Mouse (Mus musculus) forebrain, embryonic 16.5 days (tissue): Measurements from ENCODE around the gene Xrcc6. TPM values are rescaled to one million over a fixed set of nuclear protein-coding genes. Genes with fewer than 3 reads are reported as not detected.
"Not testable (repeated sequence)": the region's sequence is repeated elsewhere in the genome, so short reads cannot be mapped to it uniquely, and the experiment has no call there.

Experiments
- ATAC-seq: fragments of 200-750 bp; cut with Nextera tagmentation; 2 replicates; pipeline ENCODE4 v1.8.0; 2017; ENCODE audit warnings: mild to moderate bottlenecking, moderate library complexity
- H3K27ac ChIP-seq: fragments of 300-500 bp; sonication (generic); 2 replicates; pipeline ENCODE4 v1.5.1; 2014; ENCODE audit warnings: low read length, control low read depth
- H3K27me3 ChIP-seq: fragments of 300-500 bp; sonication (generic); replicated peaks from 2 replicates; pipeline ENCODE4 v1.6.1; 2014; ENCODE audit warnings: low read length; ENCODE audit not compliant: control insufficient read depth, insufficient read depth
- H3K36me3 ChIP-seq: fragments of 300-500 bp; sonication (generic); 2 replicates; pipeline ENCODE4 v1.6.1; 2014; ENCODE audit not compliant: control insufficient read depth, insufficient read depth
- H3K4me1 ChIP-seq: fragments of 300-500 bp; sonication (generic); replicated peaks from 2 replicates; pipeline ENCODE4 v1.6.1; 2014; ENCODE audit warnings: low read length; ENCODE audit not compliant: control insufficient read depth, insufficient read depth
- H3K4me2 ChIP-seq: fragments of 300-500 bp; sonication (generic); 2 replicates; pipeline ENCODE4 v1.6.1; 2014; ENCODE audit warnings: mild to moderate bottlenecking, low read length, control low read depth
- H3K4me3 ChIP-seq: fragments of 300-500 bp; sonication (generic); replicated peaks from 2 replicates; pipeline ENCODE4 v1.5.1; 2014; ENCODE audit warnings: mild to moderate bottlenecking, low read length, control low read depth
- H3K9ac ChIP-seq: fragments of 300-500 bp; sonication (generic); replicated peaks from 2 replicates; pipeline ENCODE4 v1.6.1; 2014; ENCODE audit warnings: low read depth, low read length, control low read depth
- H3K9me3 ChIP-seq: fragments of 300-500 bp; sonication (generic); 2 replicates; pipeline ENCODE4 v1.6.1; 2016; ENCODE audit warnings: low read length; ENCODE audit not compliant: control insufficient read depth
- WGBS: fragments of 180-500 bp; shearing (Covaris S2); extraction: QIAGEN DNeasy Blood & Tissue Kit; methylation state at CpG from one replicate; pipeline ENCODE4 v1.1.7; 2014; 5-methylcytosine and 5-hydroxymethylcytosine counted together
- polyA plus RNA-seq: library from polyadenylated mRNA; unstranded; fragments of >200 nt; fragmentation: Nextera tagmentation; extraction: Ambion mirVana; gene quantifications from 2 replicates; pipeline ENCODE4 v1.2.1, GENCODE M21; 2015

The Xrcc6 gene
- polyA plus RNA-seq, 1 experiment from 2014 or later: 63.1 TPM

DNA sequence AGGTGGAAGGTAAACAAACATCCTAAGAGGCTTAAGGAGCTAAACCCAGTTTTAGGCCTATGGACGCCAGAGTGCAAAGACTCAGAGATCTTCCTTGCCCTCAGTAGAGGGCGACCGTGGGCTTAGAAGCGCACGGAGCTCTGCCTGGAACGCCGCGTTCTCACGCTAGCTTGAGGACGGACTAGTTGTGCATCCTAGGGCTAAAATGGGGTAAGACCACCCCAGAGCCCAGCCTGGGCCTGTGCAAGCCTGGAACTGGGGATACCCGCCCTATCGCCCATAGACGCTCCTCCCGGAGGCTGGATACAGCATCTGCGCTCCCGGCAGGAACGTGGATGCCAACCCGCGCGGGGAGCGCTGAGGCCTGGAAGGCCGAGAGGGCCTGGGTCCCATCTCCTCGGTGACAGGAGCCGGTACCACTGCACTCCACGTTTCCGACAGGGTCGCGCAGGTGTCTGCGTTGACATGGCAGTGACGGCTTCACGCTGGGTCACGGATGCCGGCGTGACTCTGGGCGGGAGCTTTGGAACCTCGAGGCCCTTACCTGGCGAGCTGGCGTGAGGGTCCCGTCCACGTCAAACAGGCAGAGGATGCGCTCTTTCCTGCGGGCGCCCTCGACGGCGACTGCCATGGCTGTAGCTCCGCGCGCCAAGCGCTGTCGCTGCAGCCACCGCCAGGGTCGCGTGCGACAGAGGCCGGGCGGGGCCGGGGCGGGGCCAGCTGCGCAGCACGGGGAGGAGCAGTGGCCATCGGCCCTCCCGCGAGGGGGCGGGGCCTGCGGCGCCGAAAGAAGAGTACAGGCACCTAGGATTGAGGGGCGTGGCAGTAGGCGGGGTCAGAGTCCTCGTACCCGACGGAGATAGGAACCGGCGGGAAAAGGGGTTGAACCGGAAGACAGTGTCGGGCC is 27.2 kb upstream of the Xrcc6 start, which contains the start of gene Pmm1:
TSS of gene Pmm1 (minus strand) at position 760 of the 907 bp plus-strand sequence.
- Histone ChIP-seq H3K4me1 (peaks cover 12% of the 10 kb centered on the region), H3K27ac (peak within 1 kb of the TSS; percentile 89), H3K4me3 (peak within 1 kb of the TSS; percentile 60), H3K9ac (peak within 1 kb of the TSS; percentile 73), H3K36me3 (no peaks in the 10 kb centered on the region; the same call in 1 of the 2 replicates), H3K4me2 (peak within 1 kb of the TSS; percentile 90), H3K27me3 (no peaks in the 10 kb centered on the region), H3K9me3 (no peaks in the 10 kb centered on the region)
- WGBS: under 1% methylated on average over 74 of the region's 77 CpGs
- ATAC-seq: peak; percentile 97

DNA sequence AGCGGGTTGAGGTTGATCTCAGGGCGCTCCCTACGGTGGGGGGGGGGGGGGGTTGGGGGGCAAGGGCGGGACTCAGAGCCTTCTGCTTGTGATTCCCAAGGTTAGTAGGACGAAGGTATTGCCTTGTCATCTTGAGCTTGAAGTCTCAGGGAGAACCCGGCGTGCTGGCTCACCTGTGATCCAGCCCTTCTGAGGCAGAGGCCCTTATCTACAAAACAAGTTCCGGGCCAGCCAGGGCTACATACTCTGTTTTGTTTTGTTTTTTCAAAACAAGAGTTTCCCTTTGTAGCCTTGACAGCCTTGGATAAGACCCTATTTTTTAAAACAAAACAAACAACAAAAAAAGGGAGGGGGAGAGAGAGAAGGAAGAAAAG is 26.6 kb upstream of the Xrcc6 start:
- no peaks in the 10 kb centered on the region for H3K9me3 ChIP-seq
- H3K36me3 ChIP-seq: no peaks in the 10 kb centered on the region
- no peaks in the 10 kb centered on the region for H3K27me3 ChIP-seq
- H3K4me1 ChIP-seq: peaks cover 12% of the 10 kb centered on the region
- H3K4me3 ChIP-seq: peak overlapping the region; percentile 60
- peak overlapping the region; percentile 90 for H3K4me2 ChIP-seq
- no peak for ATAC-seq
- under 1% methylated on average over 8 of the region's 8 CpGs for WGBS
- H3K27ac ChIP-seq: 0 out of 2 replicates have a peak overlapping the region, but pooled peaks have one; percentile 3
- peak overlapping the region; percentile 12; the same call in 1 of the 2 replicates for H3K9ac ChIP-seq

DNA sequence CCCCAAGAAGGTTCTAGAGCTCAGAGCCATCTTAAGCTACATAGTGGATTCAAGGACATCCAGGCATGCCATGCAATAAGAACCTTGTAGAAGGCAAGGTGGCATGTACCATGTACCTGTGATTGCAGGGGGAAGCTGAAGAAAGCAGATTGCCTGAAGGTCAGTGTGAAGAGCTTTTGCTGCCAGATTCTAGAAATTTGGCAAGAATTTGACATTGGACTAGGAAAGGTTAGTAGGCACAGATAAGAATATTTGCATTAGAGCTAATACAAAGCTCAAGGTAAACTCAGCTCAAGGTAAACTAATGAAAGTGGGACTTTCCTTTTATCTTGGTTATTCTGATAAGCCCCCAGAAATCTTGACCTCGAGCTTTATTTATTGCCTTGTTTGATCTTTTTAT is 23.4 kb upstream of the Xrcc6 start:
- no peaks in the 10 kb centered on the region for H3K27me3 ChIP-seq
- no peak overlapping the region for H3K4me2 ChIP-seq
- no peak overlapping the region for H3K27ac ChIP-seq
- no peak overlapping the region for H3K9ac ChIP-seq
- peaks cover 7% of the 10 kb centered on the region for H3K4me1 ChIP-seq
- no peak overlapping the region for H3K4me3 ChIP-seq
- no peaks in the 10 kb centered on the region for H3K9me3 ChIP-seq
- ATAC-seq: no peak
- H3K36me3 ChIP-seq: no peaks in the 10 kb centered on the region
- WGBS: 83% methylated on average over 1 of the region's 1 CpGs

DNA sequence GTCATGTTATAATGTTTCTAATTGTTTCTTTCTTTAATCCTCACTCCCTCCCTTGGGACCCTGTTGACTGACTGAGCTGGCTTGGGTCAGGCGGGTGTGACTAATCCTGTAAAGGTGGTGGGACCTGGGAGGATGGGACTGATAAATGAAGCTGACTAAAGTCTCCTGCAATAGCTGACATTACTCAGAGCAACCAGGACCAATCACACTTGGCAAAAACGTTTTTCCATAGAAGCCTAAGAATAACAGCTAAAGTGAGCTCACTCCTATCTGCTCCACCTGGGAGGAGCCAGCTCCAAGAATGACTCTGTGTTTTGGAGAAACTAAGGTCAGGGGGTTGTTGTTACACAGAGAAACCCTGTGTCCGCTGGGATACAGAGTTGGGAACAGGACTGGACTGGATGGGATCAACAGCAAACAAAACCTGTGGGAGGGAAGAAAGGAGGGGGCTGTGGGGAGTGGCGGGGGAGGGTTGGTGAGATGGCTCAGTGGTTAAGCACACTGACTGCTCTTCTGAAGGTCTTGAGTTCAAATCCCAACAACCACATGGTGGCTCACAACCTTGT is 22.6 kb upstream of the Xrcc6 start:
- Histone ChIP-seq H3K4me3 (no peak overlapping the region), H3K4me1 (no peaks in the 10 kb centered on the region; the same call in 1 of the 2 replicates), H3K9ac (no peak overlapping the region), H3K27ac (no peak overlapping the region), H3K27me3 (no peaks in the 10 kb centered on the region), H3K9me3 (no peaks in the 10 kb centered on the region), H3K36me3 (no peaks in the 10 kb centered on the region), H3K4me2 (no peak overlapping the region)
- ATAC-seq: no peak
- 61% methylated on average over 4 of the region's 4 CpGs for WGBS

DNA sequence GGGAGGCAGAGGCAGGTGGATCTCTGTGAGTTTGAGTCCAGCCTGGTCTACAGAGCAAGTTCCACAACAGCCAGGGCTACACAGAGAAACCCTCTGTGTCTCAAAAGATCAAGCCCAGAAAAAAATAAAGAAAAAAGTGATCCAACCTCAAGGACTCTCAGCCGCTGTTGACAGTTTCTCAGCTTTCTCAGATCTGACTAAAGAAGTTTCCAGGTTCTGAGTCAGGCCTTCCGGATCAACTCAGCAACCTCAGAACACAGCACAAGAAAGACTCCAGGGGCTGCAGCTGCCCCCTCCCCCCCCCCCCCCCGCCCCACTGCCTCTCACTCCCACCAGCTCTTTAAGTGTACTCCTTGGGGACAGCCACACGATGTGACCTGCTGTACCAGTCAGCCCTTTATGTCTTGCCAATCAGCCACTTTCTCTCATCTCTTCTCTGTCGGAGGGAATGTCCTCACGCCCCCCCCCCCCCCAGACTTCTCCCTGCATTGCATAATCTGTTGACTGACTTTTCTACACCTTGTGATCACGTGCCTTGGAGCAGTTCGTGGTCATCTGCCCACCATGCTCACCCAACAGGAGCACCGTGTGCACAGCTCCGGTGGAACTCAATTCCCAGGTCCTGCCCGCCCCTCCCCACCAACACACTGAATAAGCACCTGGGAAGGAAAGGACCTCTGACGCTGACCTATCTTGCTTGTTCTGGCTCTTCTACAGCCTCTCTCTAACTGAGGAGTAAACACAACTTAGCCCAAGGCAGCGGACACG is 21.4 kb upstream of the Xrcc6 start:
- no peak overlapping the region for H3K27ac ChIP-seq
- 80% methylated on average over 13 of the region's 14 CpGs for WGBS
- ATAC-seq: no peak
- H3K4me3 ChIP-seq: no peak overlapping the region
- no peaks in the 10 kb centered on the region for H3K9me3 ChIP-seq
- H3K36me3 ChIP-seq: no peaks in the 10 kb centered on the region
- no peaks in the 10 kb centered on the region for H3K27me3 ChIP-seq
- H3K9ac ChIP-seq: no peak overlapping the region
- no peaks in the 10 kb centered on the region for H3K4me1 ChIP-seq
- no peak overlapping the region for H3K4me2 ChIP-seq

DNA sequence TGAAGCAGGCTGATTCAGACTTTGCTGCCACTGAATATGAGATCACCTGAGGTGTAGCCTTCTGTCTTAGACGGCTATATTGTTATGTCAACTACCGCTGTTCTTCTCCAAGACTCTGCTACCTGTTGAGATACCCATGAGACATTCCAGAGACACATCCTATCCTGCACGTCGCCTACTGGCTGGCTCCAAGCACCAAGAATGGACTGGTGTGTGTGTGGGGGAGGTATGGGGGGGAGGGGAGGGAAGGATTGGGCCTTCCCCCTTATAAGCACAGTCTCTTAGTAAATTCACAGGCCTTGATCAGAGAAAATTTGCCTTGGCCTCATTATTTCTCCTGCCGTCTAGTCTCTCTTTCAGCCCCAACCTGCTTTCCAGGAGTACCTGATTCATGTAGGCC is 19.8 kb upstream of the Xrcc6 start:
- Histone ChIP-seq H3K27me3 (no peaks in the 10 kb centered on the region), H3K4me2 (no peak overlapping the region), H3K27ac (no peak overlapping the region), H3K4me3 (no peak overlapping the region), H3K9me3 (peaks cover 3% of the 10 kb centered on the region; the same call in 1 of the 2 replicates), H3K4me1 (no peaks in the 10 kb centered on the region), H3K9ac (no peak overlapping the region), H3K36me3 (no peaks in the 10 kb centered on the region)
- no peak for ATAC-seq
- 86% methylated on average over 5 of the region's 5 CpGs for WGBS

DNA sequence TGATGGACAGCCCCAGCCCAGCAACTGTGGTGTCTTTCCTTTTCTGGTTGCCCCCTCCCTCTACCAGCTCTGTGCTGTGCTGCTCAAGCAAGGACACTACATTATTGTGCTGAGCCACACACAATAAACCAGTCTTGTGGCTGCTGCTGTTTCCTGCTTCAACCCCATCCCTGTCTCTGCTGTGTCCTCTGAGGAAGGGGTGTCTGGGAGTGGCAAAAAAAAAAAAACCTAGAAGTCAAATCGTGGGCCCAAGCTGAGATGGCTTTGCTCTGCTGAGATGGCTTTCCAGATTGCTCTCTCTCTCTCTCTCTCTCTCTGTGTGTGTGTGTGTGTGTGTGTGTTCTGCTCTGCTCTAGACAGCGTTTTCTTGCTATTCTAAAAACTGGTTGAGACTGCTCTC is 19.2 kb upstream of the Xrcc6 start:
- no peak overlapping the region for H3K27ac ChIP-seq

DNA sequence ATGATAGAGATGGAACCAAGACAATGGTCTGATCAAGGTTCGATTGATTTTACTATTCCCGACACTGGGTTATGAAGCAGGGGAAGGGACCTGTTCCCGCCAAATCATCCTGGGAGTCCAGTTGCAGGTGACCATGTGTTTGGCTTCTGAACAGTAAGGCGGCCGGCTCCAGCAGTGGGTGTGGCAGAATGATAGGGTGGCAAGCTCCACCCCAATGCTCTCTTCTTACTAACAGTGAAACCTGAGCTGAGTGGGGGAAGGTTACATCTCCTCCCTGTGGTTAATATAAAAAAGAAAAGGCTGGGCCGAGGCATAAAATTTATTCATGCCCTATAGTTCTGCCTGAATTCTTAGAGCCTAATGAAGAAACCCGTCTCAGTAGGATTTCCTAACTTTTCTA is 18.5 kb upstream of the Xrcc6 start:
- H3K9me3 ChIP-seq: peaks cover 5% of the 10 kb centered on the region
- H3K4me1 ChIP-seq: no peaks in the 10 kb centered on the region
- no peaks in the 10 kb centered on the region for H3K27me3 ChIP-seq
- H3K27ac ChIP-seq: no peak overlapping the region
- no peak overlapping the region for H3K4me3 ChIP-seq
- no peak overlapping the region for H3K4me2 ChIP-seq
- no peaks in the 10 kb centered on the region for H3K36me3 ChIP-seq
- ATAC-seq: no peak
- WGBS: 68% methylated on average over 7 of the region's 7 CpGs
- no peak overlapping the region for H3K9ac ChIP-seq

More for the DNA sequence above, 19.2 kb upstream of the Xrcc6 start:
- Histone ChIP-seq H3K4me2 (no peak overlapping the region), H3K9ac (no peak overlapping the region), H3K36me3 (no peaks in the 10 kb centered on the region), H3K4me1 (no peaks in the 10 kb centered on the region), H3K9me3 (peaks cover 5% of the 10 kb centered on the region), H3K4me3 (no peak overlapping the region), H3K27me3 (no peaks in the 10 kb centered on the region)
- 79% methylated on average over 2 of the region's 2 CpGs for WGBS
- no peak for ATAC-seq

DNA sequence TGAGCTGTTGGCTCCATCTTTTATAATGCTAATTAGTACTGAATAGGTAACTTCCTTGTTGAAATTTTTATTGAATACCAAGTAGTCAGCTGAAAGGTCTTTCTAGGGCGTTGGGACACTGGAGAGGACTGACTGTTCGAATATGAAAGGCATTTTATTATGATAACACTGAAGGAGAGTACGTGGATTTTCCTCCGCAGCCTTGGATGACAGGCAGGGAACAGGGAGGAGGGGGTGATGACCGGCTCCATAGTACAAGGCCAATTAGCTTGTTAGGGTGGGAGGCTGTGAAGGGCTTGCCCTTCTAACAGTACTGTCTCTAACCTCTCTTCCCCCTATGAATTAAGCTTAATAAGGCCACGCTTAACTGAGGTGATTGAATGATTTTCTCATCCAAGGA is 18.0 kb upstream of the Xrcc6 start:
- H3K27ac ChIP-seq: not testable (repeated sequence)

More for the DNA sequence above, 18.0 kb upstream of the Xrcc6 start:
- H3K9me3 ChIP-seq, H3K36me3 ChIP-seq, H3K9ac ChIP-seq, H3K27me3 ChIP-seq, H3K4me3 ChIP-seq, H3K4me1 ChIP-seq, ATAC-seq, H3K4me2 ChIP-seq: not testable (repeated sequence)
- 42% methylated on average over 6 of the region's 6 CpGs for WGBS
